Mouse (Mus musculus) frontal cortex, adult 2 months (tissue): ENCODE results near the gene Dst. TPM values are rescaled to one million over a fixed set of nuclear protein-coding genes. Genes with fewer than 3 reads are reported as not detected.

Experiments used
- DNase-seq, 2 experiments: peaks; one replicate each; pipeline ENCODE4 v3.0.0; 2022; ENCODE audit warnings: low spot score in 1 of 2; ENCODE audit errors: extremely low spot score in 1 of 2
- polyA plus RNA-seq: library from polyadenylated mRNA; depleted of rRNA; stranded (reverse); fragments of >200 nt; gene quantifications from 2 replicates; pipeline ENCODE4 v1.2.3, GENCODE M21; 2012

Dst gene
- polyA plus RNA-seq, 1 experiment: 80.9 TPM

DNA sequence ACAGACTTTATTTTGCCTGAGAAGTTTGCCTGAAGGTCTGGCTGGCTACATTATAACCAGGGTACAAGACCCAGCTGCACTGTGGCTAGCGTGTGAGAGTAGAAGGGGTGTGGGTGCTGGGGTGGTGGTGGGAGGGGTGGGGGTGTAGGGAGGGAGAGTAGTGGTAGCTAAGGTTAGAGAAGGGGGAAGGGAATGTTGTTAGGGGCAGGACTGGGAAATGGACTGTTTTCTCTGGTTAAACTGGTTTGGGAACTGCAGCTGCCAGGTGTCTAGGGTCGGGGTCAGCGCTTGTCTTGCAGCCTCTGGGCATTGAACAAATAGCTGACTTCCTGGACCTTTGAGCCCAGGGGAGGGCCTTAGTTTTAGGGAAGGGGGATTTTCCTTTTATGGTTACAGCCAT, 17.3 kb downstream of the Dst start:
- no peak for DNase-seq

DNA sequence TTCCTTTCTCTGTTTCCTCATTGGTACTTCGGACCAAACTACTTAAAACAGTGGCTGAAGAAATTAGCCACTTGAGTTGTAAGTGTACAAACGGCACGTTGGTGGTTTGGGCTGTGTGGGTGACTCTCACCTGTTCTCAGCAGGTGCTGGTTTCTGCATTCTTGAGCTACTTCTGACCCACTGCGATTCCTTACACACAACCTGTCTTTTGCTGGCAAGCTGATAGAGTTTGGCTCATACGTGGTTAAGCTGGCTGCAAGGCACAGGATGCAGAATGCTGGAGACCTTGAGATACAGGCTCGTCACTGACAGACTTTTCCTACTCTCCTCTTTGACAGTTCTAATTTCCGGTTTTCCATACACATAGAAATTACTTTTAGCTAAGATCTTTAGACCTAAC, 19.4 kb downstream of the Dst start:
- DNase-seq: no peak

DNA sequence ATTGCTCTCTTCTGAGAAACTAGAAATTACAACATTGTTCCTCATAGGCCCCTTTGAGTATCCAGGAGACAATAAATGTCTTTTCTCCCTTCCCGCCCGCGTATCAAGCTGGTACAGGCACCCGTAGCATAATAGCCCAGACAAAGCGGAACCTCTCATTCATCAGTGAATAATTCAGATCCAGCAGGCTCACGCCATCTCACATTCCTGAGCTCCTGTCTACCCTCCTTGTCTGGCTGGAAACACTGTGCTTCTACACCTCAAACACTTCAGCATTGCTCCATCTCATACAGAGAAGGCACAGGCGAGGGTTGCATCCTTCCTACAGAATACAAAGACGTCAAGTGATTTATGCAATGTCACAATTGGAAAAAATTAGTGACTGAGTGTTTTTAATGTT, 23.8 kb downstream of the Dst start:
- DNase-seq: no peak

DNA sequence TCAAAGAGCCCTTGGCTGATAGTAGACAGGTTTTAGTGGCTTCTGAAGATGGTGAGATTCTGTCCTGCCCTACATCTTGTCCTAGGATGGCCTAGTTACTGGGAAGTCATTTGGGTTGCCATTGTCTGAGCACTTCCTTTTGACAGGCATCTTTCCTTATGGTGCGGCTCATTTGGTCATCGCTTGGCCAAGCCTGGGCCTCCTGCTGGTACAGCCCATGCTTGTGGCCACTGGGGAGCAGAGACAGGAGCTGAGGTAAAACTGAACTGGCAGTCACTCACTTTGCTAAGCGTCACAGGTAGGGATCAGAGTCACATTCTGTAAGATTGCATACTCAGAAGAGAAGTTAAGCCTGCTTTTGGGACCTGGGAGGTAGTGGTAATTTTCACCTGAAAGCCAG, 24.2 kb downstream of the Dst start:
- DNase-seq: no peak

DNA sequence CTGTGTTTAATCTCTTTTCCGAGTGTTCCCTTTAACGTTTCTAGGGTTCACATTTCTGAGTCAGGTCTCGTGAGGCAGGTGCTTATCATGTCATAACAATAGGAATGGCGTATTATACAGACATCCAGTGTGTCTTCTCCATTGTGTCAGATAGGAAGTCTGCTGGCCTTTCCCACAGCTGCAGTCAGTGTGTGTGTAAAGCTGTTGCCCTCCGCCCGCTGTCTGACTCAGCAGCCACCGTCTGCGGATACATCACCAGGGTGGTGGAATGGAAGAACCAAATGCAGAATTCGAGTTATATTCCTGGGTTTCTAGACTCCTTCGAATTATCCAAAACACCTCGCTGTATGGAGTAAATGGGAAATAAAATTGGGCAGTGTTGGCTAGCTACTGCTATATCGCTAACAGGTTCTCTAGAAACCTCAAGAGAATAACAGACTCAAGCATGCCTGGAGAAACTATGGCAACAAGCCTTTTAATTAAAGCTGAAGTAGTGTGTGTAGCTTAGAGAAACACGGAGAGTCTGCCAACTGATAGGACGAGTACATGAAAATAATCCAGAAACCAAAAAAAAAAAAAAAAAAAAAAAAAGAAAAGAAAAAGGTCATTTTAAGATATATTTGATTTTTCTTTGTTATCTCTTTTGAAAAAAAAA, 24.9 kb downstream of the Dst start:
- DNase-seq: peak in 1 of 2 experiments; percentile 56

DNA sequence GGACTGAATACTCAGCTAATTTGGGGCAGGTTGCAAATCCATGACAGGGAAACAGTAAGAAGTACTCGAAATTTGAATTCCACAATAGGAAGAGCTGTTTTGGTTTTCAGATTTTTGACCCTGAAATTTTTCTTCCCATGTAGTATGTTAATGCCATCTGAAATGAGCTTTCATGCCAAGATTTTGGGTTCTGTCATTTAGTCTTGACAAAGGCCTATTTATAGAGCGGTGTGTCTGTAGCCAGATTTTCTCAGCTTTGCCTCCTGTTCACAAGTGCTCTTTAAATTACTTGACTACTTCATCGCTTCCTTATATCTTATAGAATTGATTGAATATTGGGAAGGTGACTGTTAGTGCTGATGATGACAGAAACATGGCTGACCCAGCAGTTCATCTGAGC, 27.9 kb downstream of the Dst start:
- no peak for DNase-seq

DNA sequence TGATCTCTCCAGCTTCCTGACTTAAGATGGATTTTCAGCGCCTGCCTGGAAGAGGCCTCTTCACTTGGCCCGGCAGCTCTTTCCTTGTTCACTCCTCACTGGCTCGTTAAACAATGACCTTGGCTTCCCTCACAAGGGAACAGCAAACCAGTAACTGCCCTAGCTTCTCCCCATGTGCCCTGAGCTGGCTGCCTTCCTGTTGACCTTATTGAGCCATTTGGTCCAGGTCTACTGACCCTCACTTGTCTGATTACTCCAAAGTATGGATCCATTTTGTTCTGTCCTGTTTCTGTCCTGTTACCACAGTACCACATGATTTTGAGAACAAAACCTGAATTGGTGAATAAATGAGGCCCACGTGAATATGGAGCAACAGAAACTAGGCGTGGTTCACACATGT, 31.8 kb downstream of the Dst start:
- DNase-seq: no peak

DNA sequence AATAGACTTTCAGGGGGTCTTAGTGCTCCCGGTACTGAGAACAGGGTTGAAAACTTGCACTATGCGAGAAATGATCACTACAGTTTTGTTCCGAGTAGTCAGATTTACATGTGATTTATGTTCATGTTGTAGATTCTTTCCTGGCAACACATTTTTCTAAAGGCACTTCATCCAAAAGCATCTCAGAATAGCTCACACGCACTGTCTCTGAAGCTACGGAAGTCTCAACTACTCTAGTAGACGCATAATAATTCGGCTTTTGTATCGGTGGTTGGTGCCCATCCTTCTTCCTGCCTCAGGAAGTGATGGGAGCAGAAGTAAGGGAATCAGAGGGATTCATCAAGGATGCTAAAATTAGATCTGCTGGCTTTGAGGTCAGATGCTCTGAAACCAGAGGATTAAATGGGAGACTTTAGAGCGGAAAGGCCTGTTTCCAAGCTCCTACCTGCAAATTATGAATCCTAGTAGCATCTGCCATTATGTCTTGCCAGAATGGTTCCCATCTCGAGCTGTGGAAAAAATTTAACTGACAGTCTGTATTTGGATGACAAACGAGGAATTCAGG, 32.4 kb downstream of the Dst start:
- DNase-seq: no peak

DNA sequence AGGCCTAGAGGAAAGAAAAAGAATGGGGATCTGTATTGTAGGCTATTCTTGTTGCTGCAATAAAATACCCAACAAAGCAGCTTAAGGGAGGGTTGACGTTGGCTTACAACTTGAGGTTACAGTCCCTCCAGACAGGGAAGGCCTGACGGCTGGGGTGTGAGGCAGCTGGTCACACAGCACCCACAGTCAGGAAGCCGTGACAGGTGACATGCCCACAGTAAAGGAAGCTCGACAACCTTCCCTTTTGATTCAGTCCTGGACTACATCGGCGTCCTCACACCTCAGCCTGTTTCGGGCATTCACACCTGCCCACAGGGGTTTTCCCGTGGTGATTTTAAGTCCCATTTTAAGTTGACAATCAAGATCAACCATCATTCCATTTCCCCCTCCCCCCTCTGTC, 34.6 kb downstream of the Dst start:
- no peak for DNase-seq

DNA sequence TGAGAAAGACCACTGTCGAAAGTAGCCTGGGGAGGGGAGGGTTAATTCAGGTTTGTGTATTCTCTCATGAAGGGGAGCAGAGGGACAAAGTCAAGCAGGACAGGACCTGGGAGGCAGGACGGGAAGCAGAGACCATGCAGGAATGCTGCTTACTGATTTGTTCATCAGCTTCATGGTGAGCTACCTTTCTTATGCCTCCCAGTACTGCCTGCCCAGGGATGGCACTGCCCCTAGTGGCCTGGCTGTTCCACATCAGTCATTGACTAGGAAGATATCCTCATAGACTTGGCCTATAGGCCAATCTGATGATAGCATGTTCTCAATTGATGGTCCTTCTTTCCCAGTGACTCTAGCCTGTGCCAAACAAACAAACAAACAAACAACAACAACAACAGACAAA, 35.9 kb downstream of the Dst start:
- no peak for DNase-seq

DNA sequence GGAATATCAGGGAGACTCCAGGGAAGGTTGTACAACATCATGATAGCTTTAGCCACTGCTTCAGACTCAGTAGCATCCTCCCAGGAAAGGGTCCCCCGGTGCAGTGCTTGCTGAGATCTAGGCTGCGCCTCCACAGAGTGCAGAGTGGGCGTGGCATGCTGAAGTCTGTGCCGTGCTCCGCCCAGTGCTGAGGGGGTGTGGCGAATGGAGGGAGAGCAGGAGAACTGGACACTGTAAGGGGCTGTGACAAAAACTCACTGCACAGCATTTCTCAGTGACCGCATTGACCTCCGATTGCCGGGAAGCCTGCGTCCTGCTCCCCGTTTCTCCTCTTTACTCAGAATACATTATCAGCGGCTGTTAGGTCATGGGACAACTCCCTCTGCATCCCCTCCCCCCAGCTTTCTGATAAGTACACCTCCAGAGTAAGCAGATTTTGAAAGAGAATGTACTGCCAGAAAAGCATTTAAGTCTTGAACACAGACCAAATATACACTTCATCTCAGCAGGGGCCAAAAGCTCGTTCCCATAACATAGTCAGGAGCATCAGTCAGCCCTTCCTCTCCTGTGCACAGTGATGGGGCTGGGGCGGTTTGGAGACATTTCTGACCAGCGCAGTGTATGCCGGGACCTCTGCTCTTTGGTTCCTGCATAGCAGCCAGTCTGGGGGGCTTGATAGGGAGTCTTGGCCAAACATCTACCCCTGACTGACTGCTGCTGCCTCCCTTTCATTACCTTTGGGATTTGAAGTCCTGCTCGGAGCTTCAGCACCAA, 37.1 kb downstream of the Dst start:
- peak in 1 of 2 experiments; percentile 18 for DNase-seq

DNA sequence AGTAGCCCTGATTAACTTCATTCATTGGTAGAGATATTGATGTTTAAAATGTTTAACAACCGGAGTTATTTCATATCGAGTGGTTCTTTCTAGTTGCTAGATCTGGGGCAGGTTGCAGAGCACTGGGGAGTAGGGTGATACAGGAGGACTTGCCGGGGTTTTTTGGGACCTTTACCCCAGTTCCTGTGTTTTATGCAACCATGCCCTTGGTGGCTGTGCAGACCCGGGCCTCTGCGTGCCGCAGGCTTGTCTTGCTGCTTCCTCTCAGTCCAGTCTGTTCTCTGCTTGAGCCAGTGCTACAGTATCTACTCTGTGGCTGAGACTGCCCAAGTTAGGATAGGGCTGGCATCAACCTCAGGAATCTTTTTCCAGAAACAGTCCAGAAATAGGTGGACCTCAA, 37.7 kb downstream of the Dst start:
- DNase-seq: no peak

DNA sequence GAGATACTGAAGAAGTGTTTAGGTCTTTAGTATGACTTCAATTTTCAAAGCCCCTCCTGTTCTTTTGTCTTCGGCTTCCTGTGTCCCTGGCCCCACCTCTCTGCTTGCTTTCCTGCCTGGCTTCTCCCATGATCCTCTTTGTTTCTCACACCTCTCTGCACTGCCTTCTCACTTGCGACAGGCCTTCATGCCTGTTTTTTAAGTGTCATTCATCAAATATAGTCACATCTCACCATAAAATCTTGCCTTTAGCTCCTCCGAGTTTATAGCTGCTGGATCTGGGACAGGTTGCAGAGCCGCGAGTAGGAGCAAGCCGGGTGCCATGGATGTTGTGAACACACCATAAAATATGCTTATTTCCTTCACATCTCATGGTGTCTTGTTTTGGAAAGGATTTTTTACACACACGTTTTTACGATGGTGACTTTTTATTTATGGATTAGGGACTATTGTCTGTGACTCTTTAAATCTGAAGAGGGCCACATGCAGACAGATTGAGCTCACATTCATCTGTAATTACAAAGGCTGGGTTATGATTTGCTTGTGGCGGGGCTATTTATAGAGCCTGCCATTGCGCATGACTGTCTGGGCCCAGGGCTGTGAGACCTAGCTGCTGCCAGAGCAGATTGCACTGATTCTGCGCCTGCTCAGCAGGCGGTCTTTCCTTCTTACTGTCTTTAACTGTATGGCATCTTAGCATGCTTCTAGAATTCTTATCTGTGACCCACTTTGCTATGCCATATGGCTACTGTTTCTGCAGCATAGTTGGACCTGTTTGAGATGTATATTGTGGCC, 38.8 kb downstream of the Dst start:
- peak; percentile 73 to 81 for DNase-seq

DNA sequence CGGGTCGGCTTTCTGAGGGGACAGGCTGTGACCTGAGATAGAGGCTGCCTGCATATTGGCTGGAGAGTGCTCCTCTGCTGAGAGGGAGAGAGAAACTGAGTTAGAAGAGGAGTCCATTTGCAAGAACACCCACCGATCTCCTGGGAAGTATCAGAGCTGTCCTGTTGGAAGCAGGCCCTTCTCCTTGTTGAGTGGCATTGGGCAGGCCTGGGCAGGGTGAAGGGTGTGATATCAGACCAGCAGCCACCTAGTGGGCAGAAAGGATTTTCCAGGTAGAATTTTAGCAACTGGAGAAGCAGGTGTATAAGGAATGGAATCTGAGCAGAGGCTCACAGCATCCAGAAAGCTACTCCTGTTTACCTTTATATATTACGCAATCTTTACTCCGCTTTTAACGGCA, 39.8 kb downstream of the Dst start:
- no peak for DNase-seq

DNA sequence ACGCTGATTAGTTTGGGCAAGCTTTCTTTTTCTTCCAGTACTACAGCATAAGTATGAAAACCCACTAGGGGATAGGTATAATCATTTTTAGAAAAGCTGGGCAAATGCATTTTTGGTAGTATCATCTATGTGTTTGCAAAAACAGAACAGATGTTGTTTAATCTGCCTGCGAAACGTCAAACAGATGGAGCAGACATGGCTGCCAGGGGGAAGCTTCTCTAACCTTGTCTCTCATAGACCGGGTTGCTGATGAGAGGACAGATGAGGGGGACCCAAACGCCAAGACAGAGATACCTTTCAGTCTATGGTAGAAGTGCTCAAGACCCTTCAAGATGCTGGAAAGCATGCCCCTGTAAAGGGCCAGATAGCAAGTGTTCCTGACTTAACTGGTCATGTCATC, 40.5 kb downstream of the Dst start:
- DNase-seq: peak in 1 of 2 experiments; percentile 30

DNA sequence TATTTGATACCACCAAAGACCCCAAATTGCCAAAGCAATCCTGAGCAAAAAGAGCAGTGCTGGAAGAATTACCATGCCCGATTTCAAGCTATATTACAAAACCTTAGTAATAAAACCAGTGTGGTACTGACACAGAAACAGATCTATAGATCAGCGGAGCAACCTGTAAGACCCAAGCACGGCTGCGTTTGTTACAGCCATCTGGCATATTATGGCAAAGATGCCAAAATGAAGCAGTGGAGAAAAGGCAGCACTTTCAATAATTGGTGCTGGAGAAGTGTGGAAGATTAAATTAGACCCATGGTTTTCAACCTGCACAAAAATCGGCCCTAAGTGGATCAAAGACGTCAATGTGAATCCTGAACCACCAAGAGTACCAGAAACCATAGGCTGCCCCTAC, 47.6 kb downstream of the Dst start:
- no peak for DNase-seq

DNA sequence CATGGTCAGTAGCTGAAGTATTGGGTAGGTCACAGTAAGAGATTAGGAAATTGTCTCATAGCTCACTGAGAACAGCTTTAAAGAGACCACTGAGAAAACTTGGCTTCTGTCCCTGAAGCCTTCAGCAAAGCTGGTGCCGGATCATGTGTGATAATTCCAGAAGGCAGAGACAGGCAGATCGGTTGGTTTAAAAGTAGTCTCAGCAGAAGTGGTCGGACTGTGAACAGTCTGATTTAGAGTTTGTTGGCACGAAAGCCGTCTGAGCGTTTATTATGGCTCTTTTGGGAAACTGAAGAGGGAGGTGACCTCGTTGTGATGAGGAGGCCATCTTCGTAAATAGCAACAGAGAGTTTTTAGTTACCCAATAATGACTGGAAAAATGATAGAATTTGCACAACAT, 52.4 kb downstream of the Dst start:
- no peak for DNase-seq

DNA sequence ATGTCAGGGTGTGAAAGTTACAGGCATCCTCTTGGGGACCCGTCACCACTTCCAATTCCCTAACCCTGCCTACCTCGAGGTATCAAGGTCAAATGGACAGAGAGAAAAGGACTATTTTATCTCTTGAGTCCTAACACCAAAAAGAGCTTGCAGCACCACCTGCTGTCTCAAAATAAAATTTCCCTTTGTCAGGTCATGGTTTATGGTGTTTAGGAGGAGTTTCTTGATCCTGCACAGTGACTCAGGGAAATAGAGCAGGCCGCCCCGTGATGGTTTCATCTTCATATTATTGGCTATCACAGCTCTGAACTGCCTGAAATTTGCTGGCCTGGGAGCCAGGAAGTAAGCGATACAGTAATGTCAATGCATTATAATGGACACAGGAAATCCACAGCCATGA, 56.6 kb downstream of the Dst start:
- DNase-seq: peak; percentile 37 to 80

DNA sequence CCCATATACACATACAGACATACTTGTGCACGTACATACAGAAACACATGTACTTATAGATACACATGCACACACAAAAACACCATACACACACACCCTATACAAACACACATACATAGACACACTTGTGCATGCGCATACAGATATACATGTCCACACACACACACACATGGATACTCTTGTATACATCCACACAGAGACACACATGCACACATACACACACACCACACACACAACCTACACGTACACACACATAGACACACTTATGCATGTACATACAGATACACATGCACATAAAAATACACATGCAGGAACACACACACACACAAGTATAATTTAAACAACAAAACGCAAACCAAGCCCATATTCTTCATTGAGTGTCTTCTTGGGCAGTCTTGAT, 57.8 kb downstream of the Dst start:
- no peak for DNase-seq

DNA sequence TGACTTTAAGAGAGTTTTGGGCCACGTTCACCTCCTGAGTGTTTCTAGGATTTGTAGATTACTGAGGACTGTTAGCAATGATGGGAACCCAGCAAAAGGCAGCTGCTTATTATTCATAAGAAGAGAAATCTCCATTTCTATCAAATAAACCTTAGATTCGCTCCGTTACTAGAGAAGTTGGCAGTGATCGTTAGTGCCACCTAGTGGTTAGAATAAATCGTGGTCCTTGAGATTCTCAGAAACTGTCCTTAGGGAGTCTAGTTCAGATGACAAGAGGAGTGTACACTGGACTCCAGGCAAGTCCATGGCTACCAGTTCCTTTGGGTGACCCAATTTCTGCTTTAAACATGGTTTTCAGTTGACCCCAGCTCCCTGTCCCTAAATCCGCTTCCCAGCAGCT, 58.3 kb downstream of the Dst start:
- peak in 1 of 2 experiments; percentile 84 for DNase-seq

DNA sequence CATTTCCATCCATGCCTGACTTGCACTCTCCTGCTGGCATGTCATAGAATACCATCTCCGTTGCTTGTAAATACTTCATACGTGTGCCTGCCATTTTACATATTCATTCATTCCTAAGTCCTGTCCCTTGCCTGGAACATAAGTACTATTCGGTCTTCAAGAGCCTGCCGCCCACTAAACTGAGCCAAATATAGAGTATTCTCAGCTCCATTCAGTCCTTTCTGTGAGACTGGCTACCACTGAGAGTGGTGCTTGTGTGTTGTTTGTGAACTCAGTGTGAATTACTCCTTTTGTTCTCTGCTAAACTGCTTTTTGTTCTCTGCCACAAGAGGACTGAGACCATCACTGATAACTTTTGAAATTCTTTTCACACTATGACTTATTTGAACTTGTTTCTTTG, 59.2 kb downstream of the Dst start:
- DNase-seq: peak in 1 of 2 experiments; percentile 41
